Mouse (Mus musculus): Measurements from ENCODE around the gene Olfr545.
"Not testable (repeated sequence)": the region's sequence is repeated elsewhere in the genome, so short reads cannot be mapped to it uniquely, and the experiment has no call there.

The Olfr545 gene

GRCm38 (mm10) chr7:102499473-102499872, at the start of gene Olfr545:
Gene Olfr545, minus strand, starts transcription at chr7:102499573.
- no peak for DNase-seq

- DNase-seq, result no peak
Observed at GRCm38 (mm10) chr7:102541251-102541650, 41.9 kb upstream of the Olfr545 start.

- DNase-seq, result no peak
Observed at GRCm38 (mm10) chr7:102540596-102540995, 41.2 kb upstream of the Olfr545 start, which contains the start of gene Olfr548-ps1. Gene Olfr548-ps1, plus strand, starts transcription at chr7:102540896.

- DNase-seq, result no peak
Observed at GRCm38 (mm10) chr7:102534449-102534848, 35.1 kb upstream of the Olfr545 start, which contains the start of gene Olfr547. Gene Olfr547, plus strand, starts transcription at chr7:102534749.

- DNase-seq, result no peak
Observed at GRCm38 (mm10) chr7:102529052-102529451, 29.7 kb upstream of the Olfr545 start.

GRCm38 (mm10) chr7:102517051-102517335, 17.6 kb upstream of the Olfr545 start:
- no peak for DNase-seq

- DNase-seq, result no peak
Observed at GRCm38 (mm10) chr7:102516261-102517050, 17.1 kb upstream of the Olfr545 start.

- DNase-seq, result no peak
Observed at GRCm38 (mm10) chr7:102514144-102514543, 14.8 kb upstream of the Olfr545 start.

- DNase-seq, result peak; percentile 86
Observed at GRCm38 (mm10) chr7:102512814-102513435, 13.6 kb upstream of the Olfr545 start.

GRCm38 (mm10) chr7:102511927-102512326, 12.6 kb upstream of the Olfr545 start:
- DNase-seq, result no peak

GRCm38 (mm10) chr7:102509726-102510125, 10.4 kb upstream of the Olfr545 start:
- no peak for DNase-seq

GRCm38 (mm10) chr7:102508666-102509065, 9.3 kb upstream of the Olfr545 start:
- DNase-seq, result no peak

GRCm38 (mm10) chr7:102508066-102508465, 8.7 kb upstream of the Olfr545 start:
- no peak for DNase-seq

- DNase-seq, result peak; percentile 82
Observed at GRCm38 (mm10) chr7:102506848-102507247, 7.5 kb upstream of the Olfr545 start.

GRCm38 (mm10) chr7:102501986-102502385, 2.6 kb upstream of the Olfr545 start:
- no peak for DNase-seq

GRCm38 (mm10) chr7:102494416-102494815, 5.0 kb downstream of the Olfr545 start:
- not testable (repeated sequence) for DNase-seq

GRCm38 (mm10) chr7:102488161-102488560, 11.2 kb downstream of the Olfr545 start, which contains the start of gene Olfr544:
Gene Olfr544, minus strand, starts transcription at chr7:102488313.
- no peak for DNase-seq

- no peak for DNase-seq
Observed at GRCm38 (mm10) chr7:102486105-102486504, 13.3 kb downstream of the Olfr545 start.

- not testable (repeated sequence) for DNase-seq
Observed at GRCm38 (mm10) chr7:102484766-102485165, 14.6 kb downstream of the Olfr545 start.

- DNase-seq, result no peak
Observed at GRCm38 (mm10) chr7:102483665-102484064, 15.7 kb downstream of the Olfr545 start.

- no peak for DNase-seq
Observed at GRCm38 (mm10) chr7:102481579-102481978, 17.8 kb downstream of the Olfr545 start, which contains the start of gene Olfr543. Gene Olfr543, minus strand, starts transcription at chr7:102481679.

GRCm38 (mm10) chr7:102480821-102481220, 18.6 kb downstream of the Olfr545 start:
- DNase-seq, result no peak

- DNase-seq, result peak; percentile 60
Observed at GRCm38 (mm10) chr7:102479368-102480078, 19.9 kb downstream of the Olfr545 start.

GRCm38 (mm10) chr7:102478926-102479325, 20.4 kb downstream of the Olfr545 start:
- DNase-seq, result no peak
